Comparison of ENCODE assay signal across 37 mouse cellular contexts in genomic region chr1:136161333-136161921, GRCm38 (mm10). TPM values are rescaled to one million over a fixed set of nuclear protein-coding genes. Genes with fewer than 3 reads are reported as not detected.
"Had no signal": no experiment of that assay in that cellular context is flagged by ENCODE, and none has a peak within 500 bp of the region (broad histone marks: within the 10 kb centered on the region; RNA-seq: fewer than 3 reads in every experiment).

No protein-coding gene starts in this region.

- H3K4me2 ChIP-seq: heart, embryonic 11.5 days; heart, embryonic 12.5 days; heart, embryonic 13.5 days; heart, embryonic 15.5 days; hindbrain, embryonic 12.5 days; hindbrain, embryonic 15.5 days; intestine, embryonic 15.5 days; kidney, embryonic 15.5 days had no signal

- H3K4me1 ChIP-seq: heart, embryonic 12.5 days; heart, embryonic 15.5 days; intestine, embryonic 15.5 days; kidney, embryonic 15.5 days had no signal

- H3K4me3 ChIP-seq: heart, embryonic 12.5 days; heart, embryonic 13.5 days; heart, embryonic 15.5 days; hindbrain, embryonic 10.5 days; hindbrain, embryonic 12.5 days; hindbrain, embryonic 15.5 days; intestine, embryonic 15.5 days; kidney, embryonic 15.5 days; layer of hippocampus, adult 2 months; left cerebral cortex, adult 2 months had no signal

- ATAC-seq: hindbrain, embryonic 16.5 days; hindbrain, postnatal 0 days; inflammation-experienced regulatory T-cells, adult 6 months; intestine, embryonic 15.5 days; intestine, postnatal 0 days had no signal

- H3K9ac ChIP-seq: heart, embryonic 12.5 days; heart, embryonic 13.5 days; heart, embryonic 15.5 days; hindbrain, embryonic 12.5 days; hindbrain, embryonic 15.5 days; intestine, embryonic 15.5 days; kidney, embryonic 15.5 days had no signal

- DNase-seq: heart, postnatal 10 days; heart, postnatal 14 days; heart, postnatal 36 days; heart, postnatal 4 days; kidney, adult 11 months; kidney, adult 18-20 months; kidney, adult 2 months; kidney, adult 8-10 months; kidney, adult 9 months; kidney, postnatal 10 days; kidney, postnatal 14 days; kidney, postnatal 25 days; kidney, postnatal 36 days; kidney, postnatal 4 days; layer of hippocampus, adult 9-11 months; layer of hippocampus, postnatal 36 days had no signal

- H3K27ac ChIP-seq: heart, embryonic 13.5 days; heart, embryonic 15.5 days; hindbrain, embryonic 10.5 days; hindbrain, embryonic 12.5 days; hindbrain, embryonic 15.5 days; hindbrain, postnatal 0 days; intestine, embryonic 15.5 days; kidney, embryonic 15.5 days; kidney, postnatal 0 days; layer of hippocampus, adult 2 months; left cerebral cortex, adult 2 months had no signal

- H3K9me3 ChIP-seq: heart, embryonic 12.5 days; heart, embryonic 13.5 days; heart, embryonic 15.5 days; hindbrain, embryonic 10.5 days; hindbrain, embryonic 12.5 days; hindbrain, embryonic 15.5 days; intestine, embryonic 15.5 days; kidney, embryonic 15.5 days had no signal

- H3K36me3 ChIP-seq: heart, embryonic 15.5 days had no signal

- H3K27me3 ChIP-seq: heart, embryonic 12.5 days; heart, embryonic 13.5 days; heart, embryonic 15.5 days; hindbrain, embryonic 12.5 days; hindbrain, embryonic 15.5 days; intestine, embryonic 15.5 days; kidney, embryonic 15.5 days had no signal

RNA-seq across cellular contexts. Expression of gene Mroh3, which starts 51.2 kb away (rescaled TPM):
- total RNA-seq: heart, postnatal 10 days; heart, postnatal 14 days; heart, postnatal 25 days; heart, postnatal 36 days; heart, postnatal 4 days; hematopoietic stem cell, adult 5-6 weeks had no signal
- polyA plus RNA-seq: heart, embryonic 11.5 days; heart, embryonic 12.5 days; heart, embryonic 13.5 days; heart, embryonic 14.5 days; heart, embryonic 15.5 days; heart, embryonic 16.5 days; heart, postnatal 0 days; hindbrain, embryonic 15.5 days; hindbrain, embryonic 16.5 days; inflammation-experienced regulatory T-cells, adult 6 months; kidney, postnatal 0 days had no signal
